Mouse (Mus musculus) hindbrain, embryonic 14.5 days (tissue): ENCODE data around the gene Nav1. TPM values are rescaled to one million over a fixed set of nuclear protein-coding genes. Genes with fewer than 3 reads are reported as not detected.

Source experiments
- ATAC-seq: fragments of 200-750 bp; cut with Nextera tagmentation; 2 replicates; pipeline ENCODE4 v1.8.0; 2017; ENCODE audit warnings: moderate number of reproducible peaks, mild to moderate bottlenecking, moderate TSS enrichment, moderate library complexity; ENCODE audit not compliant: low FRiP score
- DNase-seq: peaks from one replicate; pipeline ENCODE4 v3.0.0-alpha.2; 2015; ENCODE audit warnings: low spot score
- H3K27ac ChIP-seq: fragments of 300-500 bp; sonication (generic); 2 replicates; pipeline ENCODE4 v1.5.1; 2014; ENCODE audit warnings: mild to moderate bottlenecking, moderate library complexity
- H3K27me3 ChIP-seq: fragments of 300-500 bp; sonication (generic); 2 replicates; pipeline ENCODE4 v1.6.1; 2014; ENCODE audit warnings: mild to moderate bottlenecking, low read length, mixed read lengths; ENCODE audit not compliant: control insufficient read depth, insufficient read depth
- H3K36me3 ChIP-seq: fragments of 300-500 bp; sonication (generic); replicated peaks from 2 replicates; pipeline ENCODE4 v1.6.1; 2014; ENCODE audit not compliant: control insufficient read depth, insufficient read depth
- H3K4me1 ChIP-seq: fragments of 300-500 bp; sonication (generic); replicated peaks from 2 replicates; pipeline ENCODE4 v1.6.1; 2014; ENCODE audit warnings: antibody characterized with exemption, low read length, mixed read lengths; ENCODE audit not compliant: control insufficient read depth, insufficient read depth
- H3K4me2 ChIP-seq: fragments of 300-500 bp; sonication (generic); replicated peaks from 2 replicates; pipeline ENCODE4 v1.6.1; 2014; ENCODE audit warnings: mild to moderate bottlenecking, moderate library complexity
- H3K4me3 ChIP-seq: fragments of 300-500 bp; sonication (generic); replicated peaks from 2 replicates; pipeline ENCODE4 v1.5.1; 2014; ENCODE audit warnings: mild to moderate bottlenecking, low read length
- H3K9ac ChIP-seq: fragments of 300-500 bp; sonication (generic); 2 replicates; pipeline ENCODE4 v1.6.1; 2014
- H3K9me3 ChIP-seq: fragments of 300-500 bp; sonication (generic); 2 replicates; pipeline ENCODE4 v1.6.1; 2016; ENCODE audit warnings: low read length; ENCODE audit not compliant: control insufficient read depth
- WGBS: fragments of 180-500 bp; shearing (Covaris S2); extraction: QIAGEN DNeasy Blood & Tissue Kit; methylation state at CpG from one replicate; pipeline ENCODE4 v1.1.7; 2014; 5-methylcytosine and 5-hydroxymethylcytosine counted together
- polyA plus RNA-seq: library from polyadenylated mRNA; unstranded; fragments of >200 nt; fragmentation: Nextera tagmentation; extraction: Ambion mirVana; gene quantifications from 2 replicates; pipeline ENCODE4 v1.2.1, GENCODE M21; 2014

Nav1 gene
- polyA plus RNA-seq, 1 experiment from 2014 or later = 60.2 TPM

- no peak for DNase-seq
- no peak overlapping the region for H3K27ac ChIP-seq
Measured at GRCm38 (mm10) chr1:135550886-135551285, 56.2 kb downstream of the Nav1 start.

GRCm38 (mm10) chr1:135548750-135549149 is 58.3 kb downstream of the Nav1 start:
- H3K36me3 ChIP-seq = no peaks in the 10 kb centered on the region
- no peaks in the 10 kb centered on the region for H3K9me3 ChIP-seq
- no peak for DNase-seq
- H3K9ac ChIP-seq = 0 out of 2 replicates have a peak overlapping the region, but pooled peaks have one; percentile 34
- H3K4me2 ChIP-seq = no peak overlapping the region
- 43% methylated on average over 9 of the region's 9 CpGs for WGBS
- H3K27me3 ChIP-seq = no peaks in the 10 kb centered on the region
- peak; percentile 29; the same call in 1 of the 2 replicates for ATAC-seq
- peak overlapping the region; percentile 70 for H3K27ac ChIP-seq
- H3K4me3 ChIP-seq = no peak overlapping the region
- H3K4me1 ChIP-seq = peaks cover 44% of the 10 kb centered on the region

More at GRCm38 (mm10) chr1:135550886-135551285, 56.2 kb downstream of the Nav1 start:
- Histone ChIP-seq H3K9ac (no peak overlapping the region), H3K4me2 (no peak overlapping the region), H3K36me3 (no peaks in the 10 kb centered on the region), H3K9me3 (no peaks in the 10 kb centered on the region), H3K4me1 (peaks cover 53% of the 10 kb centered on the region), H3K27me3 (no peaks in the 10 kb centered on the region), H3K4me3 (no peak overlapping the region)
- WGBS = 39% methylated on average over 3 of the region's 3 CpGs
- no peak for ATAC-seq

GRCm38 (mm10) chr1:135546099-135546498 is 61.0 kb downstream of the Nav1 start:
- Histone ChIP-seq H3K4me1 (peaks cover 39% of the 10 kb centered on the region), H3K9me3 (no peaks in the 10 kb centered on the region), H3K27ac (peak overlapping the region; percentile 17; the same call in 1 of the 2 replicates), H3K9ac (0 out of 2 replicates have a peak overlapping the region, but pooled peaks have one; percentile 3), H3K36me3 (no peaks in the 10 kb centered on the region), H3K4me2 (no peak overlapping the region), H3K4me3 (no peak overlapping the region), H3K27me3 (no peaks in the 10 kb centered on the region)
- DNase-seq = no peak
- ATAC-seq = no peak
- 42% methylated on average over 5 of the region's 5 CpGs for WGBS

GRCm38 (mm10) chr1:135544504-135545146 is 62.5 kb downstream of the Nav1 start:
- Histone ChIP-seq H3K27ac (no peak overlapping the region; the same call in 1 of the 2 replicates), H3K4me3 (no peak overlapping the region), H3K4me2 (no peak overlapping the region), H3K9ac (no peak overlapping the region), H3K36me3 (no peaks in the 10 kb centered on the region), H3K9me3 (no peaks in the 10 kb centered on the region), H3K27me3 (no peaks in the 10 kb centered on the region), H3K4me1 (peaks cover 30% of the 10 kb centered on the region)
- DNase-seq (peak; percentile 92), ATAC-seq (peak; percentile 49; the same call in 1 of the 2 replicates)
- 42% methylated on average over 16 of the region's 16 CpGs for WGBS

GRCm38 (mm10) chr1:135542841-135543810 is 64.0 kb downstream of the Nav1 start:
- no peak for ATAC-seq
- H3K4me1 ChIP-seq = peaks cover 18% of the 10 kb centered on the region
- H3K4me2 ChIP-seq = no peak overlapping the region
- 43% methylated on average over 12 of the region's 12 CpGs for WGBS
- H3K4me3 ChIP-seq = no peak overlapping the region
- no peaks in the 10 kb centered on the region for H3K9me3 ChIP-seq
- H3K27me3 ChIP-seq = no peaks in the 10 kb centered on the region
- DNase-seq = no peak
- no peak overlapping the region; the same call in 1 of the 2 replicates for H3K27ac ChIP-seq
- no peaks in the 10 kb centered on the region for H3K36me3 ChIP-seq
- no peak overlapping the region for H3K9ac ChIP-seq

- Histone ChIP-seq H3K4me1 (peaks cover 18% of the 10 kb centered on the region), H3K27ac (no peak overlapping the region), H3K27me3 (no peaks in the 10 kb centered on the region), H3K36me3 (peaks cover under 1% of the 10 kb centered on the region; the same call in 1 of the 2 replicates), H3K9me3 (no peaks in the 10 kb centered on the region), H3K4me3 (no peak overlapping the region), H3K9ac (no peak overlapping the region), H3K4me2 (no peak overlapping the region)
- 86% methylated on average over 9 of the region's 9 CpGs for WGBS
- ATAC-seq (no peak), DNase-seq (no peak)
Measured at GRCm38 (mm10) chr1:135542080-135542479, 65.0 kb downstream of the Nav1 start.

- no peaks in the 10 kb centered on the region for H3K9me3 ChIP-seq
- H3K4me1 ChIP-seq = peaks cover 10% of the 10 kb centered on the region; the same call in 1 of the 2 replicates
- ATAC-seq (peak; percentile 77), DNase-seq (peak; percentile 93)
- 24% methylated on average over 4 of the region's 4 CpGs for WGBS
- no peak overlapping the region for H3K9ac ChIP-seq
- no peak overlapping the region for H3K27ac ChIP-seq
- peaks cover 11% of the 10 kb centered on the region for H3K36me3 ChIP-seq
- H3K4me3 ChIP-seq = no peak overlapping the region
- H3K4me2 ChIP-seq = no peak overlapping the region
- H3K27me3 ChIP-seq = no peaks in the 10 kb centered on the region
Measured at GRCm38 (mm10) chr1:135540270-135540669, 66.8 kb downstream of the Nav1 start.

- H3K36me3 ChIP-seq = peaks cover 11% of the 10 kb centered on the region
- 83% methylated on average over 12 of the region's 12 CpGs for WGBS
- H3K4me1 ChIP-seq = 0 out of 2 replicates have a peak, but pooled peaks cover 4% of the 10 kb centered on the region
- no peak overlapping the region for H3K27ac ChIP-seq
- H3K4me3 ChIP-seq = no peak overlapping the region
- no peaks in the 10 kb centered on the region for H3K27me3 ChIP-seq
- no peak for ATAC-seq
- no peak for DNase-seq
- H3K4me2 ChIP-seq = no peak overlapping the region
- no peaks in the 10 kb centered on the region for H3K9me3 ChIP-seq
- no peak overlapping the region for H3K9ac ChIP-seq
Measured at GRCm38 (mm10) chr1:135538441-135539265, 68.4 kb downstream of the Nav1 start.
